Mouse (Mus musculus): ENCODE measurements around the gene Mical1. TPM values are rescaled to one million over a fixed set of nuclear protein-coding genes. Genes with fewer than 3 reads are reported as not detected.

Mical1 gene
- total and polyA plus RNA-seq, 2 experiments from 2014 or later, result 32.1 to 40.0 TPM

- TF ChIP-seq CTCF (IDR thresholded peaks at IDR 0.05; ENCODE audit: low read depth), result no peak
- H3K9me3 ChIP-seq (ENCODE audit: low read length), result no peaks in the 10 kb centered on the region
- peaks cover 17% of the 10 kb centered on the region for H3K4me1 ChIP-seq (ENCODE audit: insufficient read depth)
- no peaks in the 10 kb centered on the region for H3K27me3 ChIP-seq (ENCODE audit: insufficient read depth, low read length)
- peak within 1 kb of the TSS; percentile 95 for H3K4me3 ChIP-seq (ENCODE audit: low read depth, low read length)
- H3K27ac ChIP-seq (ENCODE audit: low read depth, low read length), result peak within 1 kb of the TSS; percentile 98
- H3K9ac ChIP-seq, result peak within 1 kb of the TSS; percentile 94
- DNase-seq (peak; percentile 97), ATAC-seq (peak; percentile 92)
- WGBS, result under 1% methylated on average over 63 of the region's 69 CpGs
- H3K36me3 ChIP-seq (ENCODE audit: insufficient read depth), result 0 out of 2 replicates have a peak, but pooled peaks cover 5% of the 10 kb centered on the region
- peak within 1 kb of the TSS; percentile 96 for H3K4me2 ChIP-seq (ENCODE audit: low read depth)
Observed at GRCm38 (mm10) chr10:41518981-41519618, 43.0 kb downstream of the Mical1 start, which contains the start of gene Cd164. Gene Cd164 (plus strand): TSS chr10:41519414.

GRCm38 (mm10) chr10:41519640-41520409 is 43.7 kb downstream of the Mical1 start:
- Histone ChIP-seq H3K27ac (ENCODE audit: low read depth, low read length) (peak overlapping the region; percentile 98), H3K27me3 (ENCODE audit: insufficient read depth, low read length) (no peaks in the 10 kb centered on the region), H3K9me3 (ENCODE audit: low read length) (no peaks in the 10 kb centered on the region), H3K4me3 (ENCODE audit: low read depth, low read length) (peak overlapping the region; percentile 95), H3K4me2 (ENCODE audit: low read depth) (peak overlapping the region; percentile 96), H3K4me1 (ENCODE audit: insufficient read depth) (peaks cover 17% of the 10 kb centered on the region), H3K36me3 (ENCODE audit: insufficient read depth) (peaks cover 9% of the 10 kb centered on the region; the same call in 1 of the 2 replicates), H3K9ac (peak overlapping the region; percentile 94)
- no peak for TF ChIP-seq CTCF (IDR thresholded peaks at IDR 0.05; ENCODE audit: low read depth)
- WGBS, result 2% methylated on average over 65 of the region's 65 CpGs
- peak; percentile 54 for DNase-seq
- ATAC-seq, result peak; percentile 54

GRCm38 (mm10) chr10:41520410-41520673 is 44.2 kb downstream of the Mical1 start:
- Histone ChIP-seq H3K27ac (ENCODE audit: low read depth, low read length) (no peak overlapping the region), H3K27me3 (ENCODE audit: insufficient read depth, low read length) (no peaks in the 10 kb centered on the region), H3K36me3 (ENCODE audit: insufficient read depth) (peaks cover 12% of the 10 kb centered on the region; the same call in 1 of the 2 replicates), H3K4me2 (ENCODE audit: low read depth) (peak overlapping the region; percentile 96), H3K4me1 (ENCODE audit: insufficient read depth) (peaks cover 17% of the 10 kb centered on the region), H3K9me3 (ENCODE audit: low read length) (no peaks in the 10 kb centered on the region), H3K9ac (no peak overlapping the region; the same call in 1 of the 2 replicates), H3K4me3 (ENCODE audit: low read depth, low read length) (peak overlapping the region; percentile 95)
- no peak for TF ChIP-seq CTCF (IDR thresholded peaks at IDR 0.05; ENCODE audit: low read depth)
- ATAC-seq, result no peak
- no peak for DNase-seq
- 3% methylated on average over 5 of the region's 5 CpGs for WGBS

GRCm38 (mm10) chr10:41523386-41523785 is 47.3 kb downstream of the Mical1 start:
- no peaks in the 10 kb centered on the region for H3K27me3 ChIP-seq (ENCODE audit: insufficient read depth, low read length)
- no peak overlapping the region for H3K4me2 ChIP-seq (ENCODE audit: low read depth)
- H3K36me3 ChIP-seq (ENCODE audit: insufficient read depth), result peaks cover 20% of the 10 kb centered on the region; the same call in 1 of the 2 replicates
- no peak overlapping the region for H3K9ac ChIP-seq
- no peak for TF ChIP-seq CTCF (IDR thresholded peaks at IDR 0.05; ENCODE audit: low read depth)
- H3K27ac ChIP-seq (ENCODE audit: low read depth, low read length), result no peak overlapping the region
- H3K4me1 ChIP-seq (ENCODE audit: insufficient read depth), result peaks cover 17% of the 10 kb centered on the region
- ATAC-seq (no peak), DNase-seq (no peak)
- H3K4me3 ChIP-seq (ENCODE audit: low read depth, low read length), result no peak overlapping the region
- H3K9me3 ChIP-seq (ENCODE audit: low read length), result no peaks in the 10 kb centered on the region
- 81% methylated on average over 3 of the region's 3 CpGs for WGBS

GRCm38 (mm10) chr10:41525696-41526095 is 49.6 kb downstream of the Mical1 start:
- ATAC-seq (no peak), DNase-seq (no peak)
- WGBS, result 70% methylated on average over 1 of the region's 1 CpGs
- no peak for TF ChIP-seq CTCF (IDR thresholded peaks at IDR 0.05; ENCODE audit: low read depth)
- no peak overlapping the region for H3K4me2 ChIP-seq (ENCODE audit: low read depth)
- no peak overlapping the region for H3K27ac ChIP-seq (ENCODE audit: low read depth, low read length)
- peaks cover 27% of the 10 kb centered on the region for H3K36me3 ChIP-seq (ENCODE audit: insufficient read depth)
- peaks cover 14% of the 10 kb centered on the region for H3K4me1 ChIP-seq (ENCODE audit: insufficient read depth)
- H3K9me3 ChIP-seq (ENCODE audit: low read length), result no peaks in the 10 kb centered on the region
- H3K27me3 ChIP-seq (ENCODE audit: insufficient read depth, low read length), result no peaks in the 10 kb centered on the region
- no peak overlapping the region for H3K4me3 ChIP-seq (ENCODE audit: low read depth, low read length)
- H3K9ac ChIP-seq, result no peak overlapping the region

- no peaks in the 10 kb centered on the region for H3K27me3 ChIP-seq (ENCODE audit: insufficient read depth, low read length)
- 86% methylated on average over 5 of the region's 5 CpGs for WGBS
Observed at GRCm38 (mm10) chr10:41529972-41530371, 53.9 kb downstream of the Mical1 start.

GRCm38 (mm10) chr10:41535991-41536390 is 59.9 kb downstream of the Mical1 start:
- no peak overlapping the region for H3K4me2 ChIP-seq (ENCODE audit: low read depth)
- TF ChIP-seq CTCF (IDR thresholded peaks at IDR 0.05; ENCODE audit: low read depth), result no peak
- ATAC-seq (no peak), DNase-seq (no peak)
- no peak overlapping the region for H3K9ac ChIP-seq
- H3K36me3 ChIP-seq (ENCODE audit: insufficient read depth), result 0 out of 2 replicates have a peak, but pooled peaks cover 8% of the 10 kb centered on the region
- 83% methylated on average over 2 of the region's 2 CpGs for WGBS
- H3K9me3 ChIP-seq (ENCODE audit: low read length), result no peaks in the 10 kb centered on the region
- no peaks in the 10 kb centered on the region for H3K27me3 ChIP-seq (ENCODE audit: insufficient read depth, low read length)
- no peak overlapping the region for H3K27ac ChIP-seq (ENCODE audit: low read depth, low read length)
- no peak overlapping the region for H3K4me3 ChIP-seq (ENCODE audit: low read depth, low read length)
- no peaks in the 10 kb centered on the region for H3K4me1 ChIP-seq (ENCODE audit: insufficient read depth)

More at GRCm38 (mm10) chr10:41529972-41530371, 53.9 kb downstream of the Mical1 start:
- Histone ChIP-seq H3K36me3 (ENCODE audit: insufficient read depth) (peaks cover 26% of the 10 kb centered on the region), H3K9me3 (ENCODE audit: low read length) (no peaks in the 10 kb centered on the region), H3K4me1 (ENCODE audit: insufficient read depth) (no peaks in the 10 kb centered on the region), H3K9ac (no peak overlapping the region), H3K27ac (ENCODE audit: low read depth, low read length) (no peak overlapping the region), H3K4me3 (ENCODE audit: low read depth, low read length) (no peak overlapping the region), H3K4me2 (ENCODE audit: low read depth) (no peak overlapping the region)
- no peak for TF ChIP-seq CTCF (IDR thresholded peaks at IDR 0.05; ENCODE audit: low read depth)
- DNase-seq, result no peak
- no peak for ATAC-seq

Other genes with a start within 250 kb of the Mical1 start
- 40.4 and 40.5 TPM in 2 replicates for gene Fig4, start 173.1 kb upstream of the Mical1 start, total RNA-seq (2014; rRNA removed)
- gene Fig4, start 173.1 kb upstream of the Mical1 start, polyA plus RNA-seq (2015; fragmentation: Nextera tagmentation; extraction: Ambion mirVana), result 36.4 and 36.6 TPM in 2 replicates
- 0.31 and 0.48 TPM in 2 replicates for gene Ak9, start 172.3 kb upstream of the Mical1 start, total RNA-seq (2014; rRNA removed)
- gene Ak9, start 172.3 kb upstream of the Mical1 start, polyA plus RNA-seq (2015; fragmentation: Nextera tagmentation; extraction: Ambion mirVana), result 0.21 and 0.34 TPM in 2 replicates
- 20.7 and 29.9 TPM in 2 replicates for gene Zbtb24, start 25.9 kb upstream of the Mical1 start, total RNA-seq (2014; rRNA removed)
- 13.2 and 15.5 TPM in 2 replicates for gene Zbtb24, start 25.9 kb upstream of the Mical1 start, polyA plus RNA-seq (2015; fragmentation: Nextera tagmentation; extraction: Ambion mirVana)
- gene Smpd2, start 14.1 kb downstream of the Mical1 start, total RNA-seq (2014; rRNA removed), result 27.7 and 42.9 TPM in 2 replicates
- gene Smpd2, start 14.1 kb downstream of the Mical1 start, polyA plus RNA-seq (2015; fragmentation: Nextera tagmentation; extraction: Ambion mirVana), result 37.1 and 43.9 TPM in 2 replicates
- 0.81 and 1.9 TPM in 2 replicates for gene Ppil6, start 14.1 kb downstream of the Mical1 start, total RNA-seq (2014; rRNA removed)
- gene Ppil6, start 14.1 kb downstream of the Mical1 start, polyA plus RNA-seq (2015; fragmentation: Nextera tagmentation; extraction: Ambion mirVana), result 4.7 and 8.7 TPM in 2 replicates
- gene Cd164, start 43.1 kb downstream of the Mical1 start, total RNA-seq (2014; rRNA removed), result 23.1 and 32.3 TPM in 2 replicates
- 40.5 and 48.8 TPM in 2 replicates for gene Cd164, start 43.1 kb downstream of the Mical1 start, polyA plus RNA-seq (2015; fragmentation: Nextera tagmentation; extraction: Ambion mirVana)
- gene Ccdc162, start 240.3 kb downstream of the Mical1 start, total RNA-seq (2014; rRNA removed), result 1.5 and 3.2 TPM in 2 replicates
- 0.96 and 1.2 TPM in 2 replicates for gene Ccdc162, start 240.3 kb downstream of the Mical1 start, polyA plus RNA-seq (2015; fragmentation: Nextera tagmentation; extraction: Ambion mirVana)